Mouse (Mus musculus): ENCODE results near the gene Gm27179.
"Not testable (repeated sequence)": the region's sequence is repeated elsewhere in the genome, so short reads cannot be mapped to it uniquely, and the experiment has no call there.

Gm27179 gene

GRCm38 (mm10) chr14:69512449-69512848 is at the start of gene Gm27179:
Gene Gm27179, minus strand, starts transcription at chr14:69512549.
- not testable (repeated sequence) for DNase-seq

DNA sequence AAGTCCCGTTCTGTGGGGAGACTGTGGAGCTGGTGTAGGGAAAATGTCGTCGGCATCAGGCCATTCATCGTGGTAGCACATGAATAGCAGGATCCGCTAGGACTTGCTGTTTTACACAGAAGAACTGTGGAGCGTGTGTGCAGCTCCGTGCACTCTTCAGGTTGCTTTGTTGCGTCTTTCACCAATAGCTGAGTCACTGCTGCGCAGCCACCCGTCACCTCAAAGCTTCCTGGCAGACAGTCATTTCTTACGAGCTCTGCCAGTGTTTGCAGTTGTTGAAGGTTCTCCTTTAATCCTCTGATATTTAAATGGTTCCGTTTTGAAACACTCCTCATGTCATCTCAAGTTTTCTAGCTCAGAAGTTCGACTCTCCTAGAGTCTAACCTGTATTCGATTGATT is 45.2 kb upstream of the Gm27179 start:
- DNase-seq = not testable (repeated sequence)

DNA sequence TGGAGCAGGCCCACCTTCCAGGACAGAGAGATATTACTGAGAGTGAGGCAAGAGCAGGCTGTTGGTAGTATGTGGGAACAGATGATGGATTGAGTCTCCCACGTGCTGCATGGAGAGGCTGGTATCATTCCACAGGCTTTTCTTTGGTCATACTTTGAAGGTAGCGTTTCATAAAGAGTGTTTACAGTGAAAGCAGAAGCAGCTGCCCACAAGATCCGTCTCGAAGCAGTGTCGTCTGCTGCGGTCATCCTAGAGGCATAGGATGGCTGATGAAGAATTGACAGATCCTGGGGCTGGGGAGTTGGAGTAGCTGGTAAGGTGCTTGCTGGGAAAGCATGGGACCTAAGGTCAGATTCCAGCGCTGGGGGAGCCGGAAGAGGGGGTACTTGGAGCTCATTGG is 44.5 kb upstream of the Gm27179 start:
- not testable (repeated sequence) for DNase-seq

DNA sequence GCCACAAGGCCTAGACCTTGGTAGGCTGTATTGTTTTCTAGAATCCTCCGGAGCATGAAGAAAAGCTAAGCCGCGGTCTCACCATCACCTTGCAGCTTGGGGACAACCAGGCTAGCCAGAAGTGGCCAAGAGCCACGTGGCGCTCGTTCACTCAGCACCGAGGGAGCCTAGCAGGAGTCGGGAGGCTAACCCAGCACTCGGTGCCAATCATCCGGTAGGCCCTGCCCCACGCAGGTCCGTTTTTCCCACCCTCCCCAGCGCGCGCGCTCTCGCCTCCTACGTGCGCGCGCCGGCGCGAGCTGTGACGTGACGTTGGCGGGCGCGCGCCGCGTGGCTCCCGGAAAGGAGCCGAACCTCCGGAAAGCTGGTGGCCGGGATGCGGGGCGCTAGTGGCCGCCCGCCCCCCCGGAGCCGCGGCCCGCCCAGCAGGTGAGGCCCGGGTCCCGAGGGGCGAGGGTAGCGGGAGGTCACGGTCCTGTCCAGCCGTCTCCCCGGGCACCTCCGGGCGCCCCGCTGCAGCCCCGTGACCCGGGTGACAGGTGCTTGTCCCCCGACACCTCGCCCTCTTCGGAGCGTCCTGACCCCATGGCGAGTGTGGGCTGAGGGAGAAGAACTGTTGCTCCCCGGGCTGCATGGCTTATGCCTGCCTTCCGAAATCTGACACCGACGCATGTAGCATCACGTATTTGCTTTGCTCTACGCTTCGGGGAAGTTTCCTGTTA is 42.9 kb upstream of the Gm27179 start, which contains the start of gene Entpd4b:
Gene Entpd4b, plus strand, starts transcription at position 315 of the 722 bp plus-strand sequence.
- not testable (repeated sequence) for DNase-seq

DNA sequence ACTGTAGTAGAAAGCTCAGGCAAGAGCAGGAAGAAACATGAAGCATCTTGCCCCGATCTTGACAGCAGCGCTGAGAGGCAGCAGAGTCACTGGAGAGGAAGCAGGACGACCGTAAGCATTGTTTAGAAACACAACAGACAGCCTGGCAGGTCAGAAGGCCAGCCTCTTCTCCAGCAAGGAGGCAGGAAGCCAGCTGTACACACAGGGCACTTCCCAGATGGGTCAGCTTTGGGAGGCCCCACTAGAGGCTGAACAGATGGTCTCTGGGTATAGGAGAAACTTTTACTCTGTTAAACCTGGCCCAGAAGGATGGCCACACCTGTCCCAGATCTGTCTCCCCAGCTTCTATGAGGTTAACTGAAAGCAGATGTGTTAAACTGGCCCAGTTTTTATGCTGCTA is 35.0 kb upstream of the Gm27179 start:
- DNase-seq = not testable (repeated sequence)

DNA sequence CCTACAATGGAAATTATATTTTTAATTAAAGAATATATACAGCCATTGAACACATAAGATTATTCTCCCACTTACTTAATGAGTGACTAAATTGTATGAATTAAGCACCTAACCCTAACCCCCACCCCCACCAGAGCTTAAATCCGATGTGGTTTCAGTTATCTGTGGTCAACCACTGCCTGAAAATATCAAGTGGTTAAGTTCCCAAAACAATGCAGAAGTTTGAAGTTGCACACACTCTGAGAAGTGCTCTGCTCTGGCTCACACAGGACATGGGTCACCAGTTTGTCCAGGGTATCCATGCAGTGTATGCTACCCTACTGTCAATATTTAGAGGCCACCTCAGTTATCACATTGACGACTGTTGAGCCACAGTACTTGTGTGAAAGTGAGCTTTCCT is 32.7 kb upstream of the Gm27179 start:
- not testable (repeated sequence) for DNase-seq

DNA sequence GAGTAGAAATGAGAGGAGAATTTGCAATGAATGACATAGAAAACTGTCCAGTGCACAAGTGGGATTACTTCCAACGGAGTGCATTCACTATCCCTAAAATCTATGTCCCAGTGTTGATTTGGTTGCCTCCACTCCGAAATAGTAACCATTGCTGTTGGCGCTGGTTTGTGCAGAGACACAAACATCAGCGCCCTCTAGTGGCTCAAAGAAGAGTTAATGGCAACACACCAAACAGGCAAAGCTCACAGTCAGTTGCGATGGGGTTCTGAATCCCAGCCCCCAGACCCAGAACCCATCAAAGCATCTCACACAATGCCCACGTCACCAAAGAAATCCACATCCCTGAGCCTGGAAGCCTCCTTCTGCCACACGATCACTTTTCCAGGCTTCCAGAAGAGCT is 31.7 kb upstream of the Gm27179 start:
- not testable (repeated sequence) for DNase-seq

DNA sequence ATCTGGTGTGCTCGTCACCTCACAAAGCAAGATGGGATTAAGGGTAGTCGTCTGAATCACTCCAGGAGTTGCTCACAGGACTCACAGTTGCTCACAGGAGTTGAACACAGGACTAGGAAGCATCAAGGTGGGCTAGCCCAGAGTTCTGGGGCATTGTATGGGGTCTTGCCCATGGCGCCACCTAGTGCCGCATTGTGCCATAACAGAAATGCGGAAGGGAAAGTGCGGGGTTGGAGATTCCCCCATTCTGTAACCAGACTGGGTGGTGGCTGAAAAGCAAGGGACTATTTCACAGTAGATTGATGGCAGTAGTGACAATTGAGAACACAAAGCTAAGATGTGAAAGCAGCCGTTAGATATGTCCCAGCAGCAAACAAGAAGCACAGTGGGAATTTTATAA is 30.3 kb upstream of the Gm27179 start:
- not testable (repeated sequence) for DNase-seq

DNA sequence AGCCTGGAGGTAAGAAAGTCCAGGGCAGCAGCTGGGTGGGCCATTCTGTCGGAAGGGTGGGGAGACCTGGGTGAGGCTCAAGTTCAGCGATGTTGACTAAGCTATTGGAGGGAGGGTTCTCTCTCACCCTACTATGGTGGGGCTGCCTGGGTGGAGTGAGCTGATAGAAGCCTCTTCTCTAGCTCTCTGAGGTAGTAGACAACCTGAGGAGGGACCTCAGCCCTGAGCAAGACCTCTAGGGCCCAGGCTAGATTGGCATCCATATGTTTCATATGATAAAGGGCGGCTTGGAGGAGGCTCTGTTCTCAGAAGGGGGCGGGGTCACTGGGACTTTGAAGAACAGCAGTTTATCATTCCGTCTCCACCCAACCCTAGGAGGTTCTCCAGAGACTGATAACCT is 27.8 kb upstream of the Gm27179 start:
- DNase-seq = not testable (repeated sequence)

GRCm38 (mm10) chr14:69536539-69536938 is 24.2 kb upstream of the Gm27179 start:
- not testable (repeated sequence) for DNase-seq

DNA sequence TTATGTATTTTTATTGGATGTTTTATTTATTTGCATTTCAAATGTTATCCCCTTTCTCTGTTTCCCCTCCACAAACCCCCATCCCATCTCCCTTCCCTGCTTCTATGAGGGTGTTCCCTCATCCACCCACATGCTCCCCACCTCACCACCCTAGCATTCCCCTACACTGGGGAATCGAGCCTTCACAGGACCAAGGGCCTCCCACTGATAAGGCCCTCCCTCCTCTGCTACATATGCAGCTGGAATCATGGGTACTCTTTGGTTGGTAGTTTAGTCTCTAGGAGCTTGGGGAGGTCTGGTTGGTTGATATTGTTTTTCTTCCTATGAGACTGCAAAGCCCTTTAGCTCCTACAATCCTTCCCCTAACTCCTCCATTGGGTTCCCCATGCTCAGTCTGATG is 13.9 kb upstream of the Gm27179 start:
- DNase-seq = not testable (repeated sequence)

- not testable (repeated sequence) for DNase-seq
Measured at GRCm38 (mm10) chr14:69523001-69523400, 10.7 kb upstream of the Gm27179 start.

GRCm38 (mm10) chr14:69520810-69521209 is 8.5 kb upstream of the Gm27179 start:
- DNase-seq = not testable (repeated sequence)

GRCm38 (mm10) chr14:69507000-69507399 is 5.3 kb downstream of the Gm27179 start:
- DNase-seq = not testable (repeated sequence)

GRCm38 (mm10) chr14:69503174-69503573 is 9.2 kb downstream of the Gm27179 start, which contains the start of gene Gm16867:
Gene Gm16867, minus strand, starts transcription at chr14:69503362.
- DNase-seq = not testable (repeated sequence)

DNA sequence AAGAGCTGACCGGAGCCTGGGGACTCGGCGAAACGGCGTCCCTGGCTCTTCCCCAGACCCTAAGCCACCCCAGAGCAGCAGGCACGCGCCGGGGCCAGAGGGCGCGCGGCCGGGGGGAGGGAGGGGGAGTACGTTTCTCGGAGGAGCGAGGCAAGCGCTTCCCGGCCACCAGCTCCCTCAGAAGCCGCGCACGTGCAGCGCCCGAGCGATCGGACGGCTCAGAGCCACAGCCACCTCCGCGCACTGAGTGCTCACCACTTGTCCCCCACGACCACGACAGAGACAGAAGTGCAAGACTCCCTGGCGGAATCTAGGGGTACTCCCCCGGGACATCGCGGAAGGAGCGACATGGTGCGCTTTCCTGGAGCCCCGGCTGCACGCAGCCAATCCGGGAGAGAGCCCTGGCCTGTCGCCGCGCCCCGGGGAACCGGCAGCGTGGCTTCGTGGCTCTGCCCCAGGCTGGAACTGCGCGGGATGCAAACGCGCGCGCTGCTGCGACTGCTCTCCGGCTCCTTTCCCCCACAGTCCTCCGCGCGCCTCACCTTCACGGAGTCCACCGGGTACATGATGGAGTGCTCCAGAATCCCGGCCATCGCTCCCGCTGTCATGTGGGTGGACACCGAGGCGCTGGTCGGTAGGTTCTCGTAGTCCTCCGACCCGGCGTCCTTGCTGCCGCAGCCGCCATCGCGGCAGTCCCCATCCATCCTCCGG is 9.8 kb downstream of the Gm27179 start:
- not testable (repeated sequence) for DNase-seq

GRCm38 (mm10) chr14:69496259-69496658 is 16.1 kb downstream of the Gm27179 start:
- not testable (repeated sequence) for DNase-seq

- DNase-seq = not testable (repeated sequence)
Measured at GRCm38 (mm10) chr14:69494946-69495345, 17.4 kb downstream of the Gm27179 start.

- DNase-seq = not testable (repeated sequence)
Measured at GRCm38 (mm10) chr14:69494522-69494921, 17.8 kb downstream of the Gm27179 start.

DNA sequence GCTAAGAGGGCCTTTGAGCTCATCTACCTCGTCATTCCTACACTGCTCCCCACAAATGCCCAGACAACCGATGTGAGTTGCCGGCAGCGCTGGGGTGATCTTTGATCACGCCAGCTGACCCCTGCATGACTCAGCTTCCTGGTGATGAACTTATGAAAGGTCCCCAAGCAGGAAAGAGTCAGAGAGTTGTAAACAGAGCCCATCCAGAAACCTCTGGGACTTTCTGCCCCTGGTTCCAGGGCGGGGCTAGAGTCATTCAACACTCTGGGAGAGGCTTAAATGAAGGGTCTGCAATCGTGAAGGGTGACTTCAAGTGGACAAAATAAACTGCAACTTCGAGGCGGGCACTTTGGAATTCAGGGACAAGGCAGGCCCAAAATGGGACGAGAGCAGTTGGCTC is 24.3 kb downstream of the Gm27179 start:
- DNase-seq = not testable (repeated sequence)

GRCm38 (mm10) chr14:69485466-69486135 is 26.7 kb downstream of the Gm27179 start:
- DNase-seq = not testable (repeated sequence)

DNA sequence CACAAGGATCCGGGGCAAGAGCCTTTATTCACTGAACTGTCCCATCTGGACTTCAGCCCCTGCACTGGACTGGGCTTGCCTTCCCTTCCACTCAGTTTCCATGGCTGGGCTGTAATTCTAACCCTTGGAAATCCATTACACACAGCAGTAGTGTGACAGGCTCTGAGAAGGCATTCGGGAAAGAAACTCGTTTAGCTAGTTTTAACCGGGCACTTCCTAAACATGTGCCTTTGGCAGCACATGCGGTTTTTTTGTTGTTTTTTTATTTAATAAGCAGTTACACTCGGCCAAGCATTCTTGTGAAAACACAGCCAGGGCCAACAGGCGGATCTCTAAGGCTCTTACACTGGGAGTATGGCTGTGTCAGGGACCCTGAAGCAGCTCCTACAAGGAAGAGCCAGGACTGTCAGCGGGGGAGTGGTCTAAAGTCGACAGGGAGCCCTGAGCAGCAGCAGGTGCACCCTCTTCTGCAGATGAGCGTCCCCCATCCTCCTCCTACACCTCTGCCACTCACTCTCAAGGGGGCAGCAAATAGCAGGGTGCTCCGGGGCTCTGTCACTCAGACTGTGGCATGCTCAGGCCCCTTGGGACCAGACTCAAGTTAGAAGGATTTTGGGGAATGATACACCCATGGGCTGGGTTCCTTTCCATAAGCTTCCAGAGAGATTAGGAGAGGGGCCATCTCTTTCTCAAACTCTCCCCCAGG is 38.3 kb downstream of the Gm27179 start:
- not testable (repeated sequence) for DNase-seq

- DNase-seq = not testable (repeated sequence)
Measured at GRCm38 (mm10) chr14:69473322-69473721, 39.0 kb downstream of the Gm27179 start.

Measured in cerebellum, adult 9-11 months (tissue).